In genomic region chr7:140923070-140923775, GRCm38 (mm10) we compare ENCODE assay signal across 8 mouse cellular contexts. TPM values are rescaled to one million over a fixed set of nuclear protein-coding genes. Genes with fewer than 3 reads are reported as not detected.
DNase-seq lines count a peak whose midpoint lies in the region; ATAC-seq and TF ChIP-seq lines count a peak whose summit lies in the region.

No protein-coding gene starts in this region.

- DNase-seq in kidney, postnatal 0 days (ENCODE audit: low spot score) = no peak
- no peak for DNase-seq in kidney, postnatal 10 days
- DNase-seq in forebrain, embryonic 10.5 days (ENCODE audit: extremely low spot score, low spot score) = no peak
- no peak for DNase-seq in yolk sac, embryonic 10.5 days (ENCODE audit: low spot score)
- no peak for DNase-seq in adrenal gland, postnatal 25 days
- no peak for DNase-seq in right cerebral cortex, adult 2 months (ENCODE audit: low spot score in 2 of 2)

- H3K4me2 ChIP-seq in kidney, postnatal 0 days (ENCODE audit: low read length) = peak overlapping the region; percentile 58
- peak overlapping the region; percentile 78 for H3K4me2 ChIP-seq in intestine, embryonic 16.5 days (ENCODE audit: low read depth, low read length)
- H3K4me2 ChIP-seq in neural tube, embryonic 12.5 days (replicated peaks) = peak overlapping the region; percentile 82

- TF ChIP-seq CTCF in kidney, postnatal 0 days (IDR thresholded peaks at IDR 0.05; ENCODE audit: low read depth) = no peak

- no peak overlapping the region; the same call in 1 of the 2 replicates for H3K4me3 ChIP-seq in kidney, postnatal 0 days (replicated peaks; ENCODE audit: low read depth, low read length)
- H3K4me3 ChIP-seq in forebrain, embryonic 10.5 days = peak overlapping the region; percentile 58
- peak overlapping the region; percentile 56 for H3K4me3 ChIP-seq in intestine, embryonic 16.5 days (ENCODE audit: low read length)
- peak overlapping the region; percentile 32 for H3K4me3 ChIP-seq in neural tube, embryonic 12.5 days

- no peaks in the 10 kb centered on the region; the same call in 1 of the 2 replicates for H3K4me1 ChIP-seq in kidney, postnatal 0 days (replicated peaks; ENCODE audit: insufficient read depth, low read length)
- H3K4me1 ChIP-seq in forebrain, embryonic 10.5 days = peaks cover 21% of the 10 kb centered on the region
- peaks cover 11% of the 10 kb centered on the region for H3K4me1 ChIP-seq in intestine, embryonic 16.5 days (ENCODE audit: control insufficient read depth, insufficient read depth, low read length)
- H3K4me1 ChIP-seq in neural tube, embryonic 12.5 days = peaks cover 14% of the 10 kb centered on the region

- H3K27ac ChIP-seq in kidney, postnatal 0 days = no peak overlapping the region
- H3K27ac ChIP-seq in forebrain, embryonic 10.5 days = no peak overlapping the region
- H3K27ac ChIP-seq in intestine, embryonic 16.5 days (ENCODE audit: low read length) = peak overlapping the region; percentile 78
- no peak overlapping the region for H3K27ac ChIP-seq in neural tube, embryonic 12.5 days

- 21% methylated on average over 30 of the region's 30 CpGs for WGBS in kidney, postnatal 0 days
- 19% methylated on average over 30 of the region's 30 CpGs for WGBS in forebrain, embryonic 10.5 days
- 24% methylated on average over 30 of the region's 30 CpGs for WGBS in intestine, embryonic 16.5 days
- 23% methylated on average over 30 of the region's 30 CpGs for WGBS in neural tube, embryonic 12.5 days

- no peak overlapping the region for H3K9ac ChIP-seq in kidney, postnatal 0 days (ENCODE audit: low read depth, low read length)
- H3K9ac ChIP-seq in intestine, embryonic 16.5 days (ENCODE audit: low read depth, low read length) = peak overlapping the region; percentile 62
- no peak overlapping the region for H3K9ac ChIP-seq in neural tube, embryonic 12.5 days

- peaks cover 30% of the 10 kb centered on the region for H3K27me3 ChIP-seq in kidney, postnatal 0 days (ENCODE audit: insufficient read depth, low read length)
- peaks cover 82% of the 10 kb centered on the region for H3K27me3 ChIP-seq in forebrain, embryonic 10.5 days (ENCODE audit: poor library complexity, severe bottlenecking)
- peaks cover 24% of the 10 kb centered on the region for H3K27me3 ChIP-seq in intestine, embryonic 16.5 days (replicated peaks; ENCODE audit: control insufficient read depth, insufficient read depth, low read length)
- peaks cover 70% of the 10 kb centered on the region for H3K27me3 ChIP-seq in neural tube, embryonic 12.5 days (replicated peaks)

- no peaks in the 10 kb centered on the region for H3K9me3 ChIP-seq in kidney, postnatal 0 days (replicated peaks; ENCODE audit: low read length)
- no peaks in the 10 kb centered on the region for H3K9me3 ChIP-seq in forebrain, embryonic 10.5 days
- H3K9me3 ChIP-seq in intestine, embryonic 16.5 days (ENCODE audit: control insufficient read depth, low read length) = no peaks in the 10 kb centered on the region
- H3K9me3 ChIP-seq in neural tube, embryonic 12.5 days = no peaks in the 10 kb centered on the region

- H3K36me3 ChIP-seq in kidney, postnatal 0 days (ENCODE audit: insufficient read depth, low read length) = no peaks in the 10 kb centered on the region
- H3K36me3 ChIP-seq in forebrain, embryonic 10.5 days (replicated peaks) = no peaks in the 10 kb centered on the region
- peaks cover 11% of the 10 kb centered on the region; the same call in 1 of the 2 replicates for H3K36me3 ChIP-seq in intestine, embryonic 16.5 days (ENCODE audit: control insufficient read depth, insufficient read depth, low read length)
- H3K36me3 ChIP-seq in neural tube, embryonic 12.5 days = no peaks in the 10 kb centered on the region

- no peak for ATAC-seq in kidney, postnatal 0 days (replicated peaks; ENCODE audit: low FRiP score, low read depth)
- ATAC-seq in intestine, embryonic 16.5 days = no peak
- no peak for ATAC-seq in neural tube, embryonic 12.5 days (ENCODE audit: low FRiP score, low read depth)

RNA-seq across cellular contexts. Expression of gene Nlrp6, which starts 2.5 kb away (rescaled TPM):
- polyA plus RNA-seq in kidney, postnatal 0 days (2015; fragmentation: Nextera tagmentation; extraction: Ambion mirVana) = 2.1 and 2.6 TPM in 2 replicates
- 0.06 and 0.10 TPM in 2 replicates for polyA plus RNA-seq in forebrain, embryonic 10.5 days (2016; fragmentation: Nextera tagmentation; extraction: Ambion mirVana)
- polyA plus RNA-seq in intestine, embryonic 16.5 days (2015; fragmentation: Nextera tagmentation; extraction: Ambion mirVana) = 71.1 and 80.5 TPM in 2 replicates
- polyA plus RNA-seq in neural tube, embryonic 12.5 days (2016; fragmentation: Nextera tagmentation; extraction: Ambion mirVana) = 0.08 TPM in 1 of 2 replicates, not detected in the other
- 1.9 and 2.2 TPM in 2 replicates for total RNA-seq in adrenal gland, postnatal 25 days (2021)

RNA-seq across cellular contexts. Expression of gene Pgghg, which starts 18.0 kb away (rescaled TPM):
- polyA plus RNA-seq in kidney, postnatal 0 days (2015; fragmentation: Nextera tagmentation; extraction: Ambion mirVana) = 20.3 and 20.7 TPM in 2 replicates
- 14.2 and 14.5 TPM in 2 replicates for polyA plus RNA-seq in forebrain, embryonic 10.5 days (2016; fragmentation: Nextera tagmentation; extraction: Ambion mirVana)
- 23.4 and 23.6 TPM in 2 replicates for polyA plus RNA-seq in intestine, embryonic 16.5 days (2015; fragmentation: Nextera tagmentation; extraction: Ambion mirVana)
- polyA plus RNA-seq in neural tube, embryonic 12.5 days (2016; fragmentation: Nextera tagmentation; extraction: Ambion mirVana) = 11.2 and 12.2 TPM in 2 replicates
- 32.3 and 43.2 TPM in 2 replicates for total RNA-seq in adrenal gland, postnatal 25 days (2021)

RNA-seq across cellular contexts. Expression of gene Cox8b, which starts 23.0 kb away (rescaled TPM):
- polyA plus RNA-seq in kidney, postnatal 0 days (2015; fragmentation: Nextera tagmentation; extraction: Ambion mirVana) = 0.39 and 0.47 TPM in 2 replicates
- not detected in 2 replicates for polyA plus RNA-seq in forebrain, embryonic 10.5 days (2016; fragmentation: Nextera tagmentation; extraction: Ambion mirVana)
- polyA plus RNA-seq in intestine, embryonic 16.5 days (2015; fragmentation: Nextera tagmentation; extraction: Ambion mirVana) = 0.45 and 0.62 TPM in 2 replicates
- 1.9 and 2.2 TPM in 2 replicates for polyA plus RNA-seq in neural tube, embryonic 12.5 days (2016; fragmentation: Nextera tagmentation; extraction: Ambion mirVana)
- 610 and 755 TPM in 2 replicates for total RNA-seq in adrenal gland, postnatal 25 days (2021)

RNA-seq across cellular contexts. Expression of gene Ifitm5, which starts 26.9 kb away (rescaled TPM):
- polyA plus RNA-seq in kidney, postnatal 0 days (2015; fragmentation: Nextera tagmentation; extraction: Ambion mirVana) = 1.5 and 2.2 TPM in 2 replicates
- polyA plus RNA-seq in forebrain, embryonic 10.5 days (2016; fragmentation: Nextera tagmentation; extraction: Ambion mirVana) = 2.0 TPM in 2 replicates
- polyA plus RNA-seq in intestine, embryonic 16.5 days (2015; fragmentation: Nextera tagmentation; extraction: Ambion mirVana) = 2.0 and 2.4 TPM in 2 replicates
- polyA plus RNA-seq in neural tube, embryonic 12.5 days (2016; fragmentation: Nextera tagmentation; extraction: Ambion mirVana) = 1.2 and 1.6 TPM in 2 replicates
- 1.8 and 2.0 TPM in 2 replicates for total RNA-seq in adrenal gland, postnatal 25 days (2021)

RNA-seq across cellular contexts. Expression of gene Gm45717, which starts 32.5 kb away (rescaled TPM):
- 0.45 and 0.68 TPM in 2 replicates for polyA plus RNA-seq in kidney, postnatal 0 days (2015; fragmentation: Nextera tagmentation; extraction: Ambion mirVana)
- 0.33 TPM in 1 of 2 replicates, not detected in the other for polyA plus RNA-seq in forebrain, embryonic 10.5 days (2016; fragmentation: Nextera tagmentation; extraction: Ambion mirVana)
- polyA plus RNA-seq in intestine, embryonic 16.5 days (2015; fragmentation: Nextera tagmentation; extraction: Ambion mirVana) = 1.0 TPM in 1 of 2 replicates, not detected in the other
- 0.55 TPM in 1 of 2 replicates, not detected in the other for polyA plus RNA-seq in neural tube, embryonic 12.5 days (2016; fragmentation: Nextera tagmentation; extraction: Ambion mirVana)
- not detected in 2 replicates for total RNA-seq in adrenal gland, postnatal 25 days (2021)

Comparison
In these comparisons a context has a peak if more than half of its experiments do, and no peak if none do; other contexts are left out.
1. RNA of gene Nlrp6, which starts 2.5 kb away (polyA plus RNA-seq): 71.1 to 80.5 TPM in intestine, embryonic 16.5 days; 2.1 to 2.6 TPM in kidney, postnatal 0 days, 0.08 TPM in neural tube, embryonic 12.5 days and 0.06 to 0.10 TPM in forebrain, embryonic 10.5 days; every median in the first group is over 10 times any median in the second.
2. Peak in every context shown above with its lines, with median percentiles within 50 percentile points of each other: H3K4me2 ChIP-seq.